Mouse (Mus musculus): Measurements from ENCODE around the gene Scyl1. TPM values are rescaled to one million over a fixed set of nuclear protein-coding genes. Genes with fewer than 3 reads are reported as not detected.

Gene Scyl1
- polyA plus RNA-seq (2012; rRNA removed): 98.9 and 102 TPM in 2 replicates

GRCm38 (mm10) chr19:5770925-5771860, at the start of gene Scyl1:
Scyl1 (minus strand) TSS chr19:5771419.

GRCm38 (mm10) chr19:5740320-5741317, 30.6 kb downstream of the Scyl1 start, which contains the start of gene Ltbp3:
Ltbp3 (plus strand) TSS chr19:5740904.

GRCm38 (mm10) chr19:5729444-5729815, 41.8 kb downstream of the Scyl1 start, which contains the start of gene Fam89b:
Fam89b (minus strand) TSS chr19:5729653.

GRCm38 (mm10) chr19:5725767-5726515, 45.3 kb downstream of the Scyl1 start, which contains the start of gene Ehbp1l1:
Ehbp1l1 (minus strand) TSS chr19:5726317.

Other genes with a start within 250 kb of the Scyl1 start
- gene Ovol1, start 210.8 kb downstream of the Scyl1 start, polyA plus RNA-seq (2012; rRNA removed): 23.0 and 29.1 TPM in 2 replicates
- gene Ap5b1, start 203.4 kb downstream of the Scyl1 start, polyA plus RNA-seq (2012; rRNA removed): 18.2 and 20.7 TPM in 2 replicates
- gene Rnaseh2c, start 169.5 kb downstream of the Scyl1 start, polyA plus RNA-seq (2012; rRNA removed): 40.4 and 56.8 TPM in 2 replicates
- 45.6 and 50.6 TPM in 2 replicates for gene Kat5, start 161.2 kb downstream of the Scyl1 start, polyA plus RNA-seq (2012; rRNA removed)
- 61.1 and 66.8 TPM in 2 replicates for gene Rela, start 133.9 kb downstream of the Scyl1 start, polyA plus RNA-seq (2012; rRNA removed)
- 52.0 and 56.1 TPM in 2 replicates for gene Sipa1, start 107.7 kb downstream of the Scyl1 start, polyA plus RNA-seq (2012; rRNA removed)
- 116 and 122 TPM in 2 replicates for gene Map3k11, start 82.7 kb downstream of the Scyl1 start, polyA plus RNA-seq (2012; rRNA removed)
- gene Pcnx3, start 82.5 kb downstream of the Scyl1 start, polyA plus RNA-seq (2012; rRNA removed): 206 and 220 TPM in 2 replicates
- 0.90 and 1.1 TPM in 2 replicates for gene Kcnk7, start 67.1 kb downstream of the Scyl1 start, polyA plus RNA-seq (2012; rRNA removed)
- 82.2 and 84.7 TPM in 2 replicates for gene Ehbp1l1, start 45.1 kb downstream of the Scyl1 start, polyA plus RNA-seq (2012; rRNA removed)
- gene Fam89b, start 41.8 kb downstream of the Scyl1 start, polyA plus RNA-seq (2012; rRNA removed): 138 and 150 TPM in 2 replicates
- 63.8 and 65.6 TPM in 2 replicates for gene Ltbp3, start 30.5 kb downstream of the Scyl1 start, polyA plus RNA-seq (2012; rRNA removed)
- 29.7 and 32.5 TPM in 2 replicates for gene Frmd8, start 103.9 kb upstream of the Scyl1 start, polyA plus RNA-seq (2012; rRNA removed)
- gene Slc25a45, start 106.4 kb upstream of the Scyl1 start, polyA plus RNA-seq (2012; rRNA removed): 7.3 and 9.9 TPM in 2 replicates
- 0.57 and 0.62 TPM in 2 replicates for gene Tigd3, start 122.7 kb upstream of the Scyl1 start, polyA plus RNA-seq (2012; rRNA removed)
- gene Dpf2, start 141.6 kb upstream of the Scyl1 start, polyA plus RNA-seq (2012; rRNA removed): 53.4 and 61.3 TPM in 2 replicates
- gene Cdc42ep2, start 153.4 kb upstream of the Scyl1 start, polyA plus RNA-seq (2012; rRNA removed): 7.0 and 7.3 TPM in 2 replicates
- 22.8 and 27.7 TPM in 2 replicates for gene Pola2, start 192.8 kb upstream of the Scyl1 start, polyA plus RNA-seq (2012; rRNA removed)
- gene Slc22a20, start 214.7 kb upstream of the Scyl1 start, polyA plus RNA-seq (2012; rRNA removed): 0.06 TPM in 1 of 2 replicates, not detected in the other
- 69.9 and 86.7 TPM in 2 replicates for gene Capn1, start 244.5 kb upstream of the Scyl1 start, polyA plus RNA-seq (2012; rRNA removed)

Data from colon, adult 2 months (tissue).